Mouse (Mus musculus): ENCODE measurements at regions not wholly inside any gene's neighbourhood (a gene's known extent, or its start where the extent isn't known, plus 50 kb on each side); places are given as distances from the start of the nearest gene placed in this dataset.
A peak's percentile ranks its signal among the peaks of the same experiment; 100 is the strongest.
"Not testable (repeated sequence)": the region's sequence is repeated elsewhere in the genome, so short reads cannot be mapped to it uniquely, and the experiment has no call there.

GRCm38 (mm10) chr9:14059228-14059779 lies 215.6 kb upstream of the Sesn3 start:
- Histone ChIP-seq H3K9me3 (ENCODE audit: control insufficient read depth, low read length) (no peaks in the 10 kb centered on the region), H3K4me2 (ENCODE audit: low read length) (no peak overlapping the region), H3K4me1 (ENCODE audit: control insufficient read depth, insufficient read depth, low read depth, low read length) (peaks cover 10% of the 10 kb centered on the region), H3K27me3 (replicated peaks; ENCODE audit: control insufficient read depth, insufficient read depth, low read length) (no peaks in the 10 kb centered on the region), H3K4me3 (ENCODE audit: low read length) (no peak overlapping the region), H3K36me3 (ENCODE audit: control insufficient read depth, insufficient read depth, low read length) (no peaks in the 10 kb centered on the region), H3K9ac (ENCODE audit: low read depth, low read length) (no peak overlapping the region), H3K27ac (ENCODE audit: low read depth, low read length) (peak overlapping the region; percentile 31; the same call in 1 of the 2 replicates)
- WGBS: 41% methylated on average over 7 of the region's 7 CpGs
- no peak for ATAC-seq

GRCm38 (mm10) chr9:14060257-14060656 lies 214.6 kb upstream of the Sesn3 start:
- 96% methylated on average over 2 of the region's 2 CpGs for WGBS
- no peak overlapping the region for H3K27ac ChIP-seq (ENCODE audit: low read depth, low read length)
- H3K27me3 ChIP-seq (replicated peaks; ENCODE audit: control insufficient read depth, insufficient read depth, low read length): no peaks in the 10 kb centered on the region
- H3K4me2 ChIP-seq (ENCODE audit: low read length): no peak overlapping the region
- peaks cover 10% of the 10 kb centered on the region for H3K4me1 ChIP-seq (ENCODE audit: control insufficient read depth, insufficient read depth, low read depth, low read length)
- ATAC-seq: no peak
- peaks cover 3% of the 10 kb centered on the region; the same call in 1 of the 2 replicates for H3K9me3 ChIP-seq (ENCODE audit: control insufficient read depth, low read length)
- H3K36me3 ChIP-seq (ENCODE audit: control insufficient read depth, insufficient read depth, low read length): no peaks in the 10 kb centered on the region
- H3K4me3 ChIP-seq (ENCODE audit: low read length): no peak overlapping the region
- no peak overlapping the region for H3K9ac ChIP-seq (ENCODE audit: low read depth, low read length)

- Histone ChIP-seq H3K27ac (ENCODE audit: low read depth, low read length) (no peak overlapping the region), H3K27me3 (replicated peaks; ENCODE audit: control insufficient read depth, insufficient read depth, low read length) (no peaks in the 10 kb centered on the region), H3K4me1 (ENCODE audit: control insufficient read depth, insufficient read depth, low read depth, low read length) (peaks cover 10% of the 10 kb centered on the region), H3K4me3 (ENCODE audit: low read length) (no peak overlapping the region), H3K9me3 (ENCODE audit: control insufficient read depth, low read length) (peaks cover 8% of the 10 kb centered on the region), H3K9ac (ENCODE audit: low read depth, low read length) (no peak overlapping the region), H3K4me2 (ENCODE audit: low read length) (no peak overlapping the region), H3K36me3 (ENCODE audit: control insufficient read depth, insufficient read depth, low read length) (no peaks in the 10 kb centered on the region)
- ATAC-seq: no peak
- WGBS: 75% methylated on average over 5 of the region's 5 CpGs
Observed at GRCm38 (mm10) chr9:14061389-14061788, 213.5 kb upstream of the Sesn3 start.

- H3K4me3 ChIP-seq (ENCODE audit: low read length): no peak overlapping the region
- no peak overlapping the region for H3K27ac ChIP-seq (ENCODE audit: low read depth, low read length)
- H3K36me3 ChIP-seq (ENCODE audit: control insufficient read depth, insufficient read depth, low read length): no peaks in the 10 kb centered on the region
- H3K4me2 ChIP-seq (ENCODE audit: low read length): no peak overlapping the region
- no peaks in the 10 kb centered on the region for H3K27me3 ChIP-seq (replicated peaks; ENCODE audit: control insufficient read depth, insufficient read depth, low read length)
- no peak for ATAC-seq
- WGBS: 80% methylated on average over 9 of the region's 9 CpGs
- H3K9me3 ChIP-seq (ENCODE audit: control insufficient read depth, low read length): peaks cover 8% of the 10 kb centered on the region
- peaks cover 10% of the 10 kb centered on the region for H3K4me1 ChIP-seq (ENCODE audit: control insufficient read depth, insufficient read depth, low read depth, low read length)
- H3K9ac ChIP-seq (ENCODE audit: low read depth, low read length): no peak overlapping the region
Observed at GRCm38 (mm10) chr9:14061840-14062239, 213.0 kb upstream of the Sesn3 start.

GRCm38 (mm10) chr9:14062706-14063105 lies 212.2 kb upstream of the Sesn3 start:
- 97% methylated on average over 1 of the region's 1 CpGs for WGBS

GRCm38 (mm10) chr9:14066741-14067140 lies 208.1 kb upstream of the Sesn3 start:
- H3K9ac ChIP-seq (ENCODE audit: low read depth, low read length); H3K9me3 ChIP-seq (ENCODE audit: control insufficient read depth, low read length); H3K27ac ChIP-seq (ENCODE audit: low read depth, low read length); H3K4me2 ChIP-seq (ENCODE audit: low read length); ATAC-seq; H3K36me3 ChIP-seq (ENCODE audit: control insufficient read depth, insufficient read depth, low read length); H3K27me3 ChIP-seq (replicated peaks; ENCODE audit: control insufficient read depth, insufficient read depth, low read length); H3K4me3 ChIP-seq (ENCODE audit: low read length); H3K4me1 ChIP-seq (ENCODE audit: control insufficient read depth, insufficient read depth, low read depth, low read length): not testable (repeated sequence)
- WGBS: 95% methylated on average over 7 of the region's 7 CpGs

More at GRCm38 (mm10) chr9:14062706-14063105, 212.2 kb upstream of the Sesn3 start:
- no peak overlapping the region for H3K4me2 ChIP-seq (ENCODE audit: low read length)
- no peak overlapping the region for H3K27ac ChIP-seq (ENCODE audit: low read depth, low read length)
- no peaks in the 10 kb centered on the region for H3K36me3 ChIP-seq (ENCODE audit: control insufficient read depth, insufficient read depth, low read length)
- H3K9ac ChIP-seq (ENCODE audit: low read depth, low read length): no peak overlapping the region
- H3K27me3 ChIP-seq (replicated peaks; ENCODE audit: control insufficient read depth, insufficient read depth, low read length): no peaks in the 10 kb centered on the region
- peaks cover 10% of the 10 kb centered on the region for H3K4me1 ChIP-seq (ENCODE audit: control insufficient read depth, insufficient read depth, low read depth, low read length)
- no peak overlapping the region for H3K4me3 ChIP-seq (ENCODE audit: low read length)
- H3K9me3 ChIP-seq (ENCODE audit: control insufficient read depth, low read length): peaks cover 8% of the 10 kb centered on the region
- no peak for ATAC-seq

- Histone ChIP-seq H3K36me3 (ENCODE audit: control insufficient read depth, insufficient read depth, low read length) (no peaks in the 10 kb centered on the region), H3K4me1 (ENCODE audit: control insufficient read depth, insufficient read depth, low read depth, low read length) (no peaks in the 10 kb centered on the region), H3K27me3 (replicated peaks; ENCODE audit: control insufficient read depth, insufficient read depth, low read length) (no peaks in the 10 kb centered on the region), H3K4me3 (ENCODE audit: low read length) (no peak overlapping the region), H3K4me2 (ENCODE audit: low read length) (no peak overlapping the region), H3K27ac (ENCODE audit: low read depth, low read length) (no peak overlapping the region), H3K9ac (ENCODE audit: low read depth, low read length) (no peak overlapping the region), H3K9me3 (ENCODE audit: control insufficient read depth, low read length) (peaks cover 8% of the 10 kb centered on the region)
- 95% methylated on average over 6 of the region's 6 CpGs for whole genome bisulfite sequencing
- no peak for ATAC-seq
Observed at GRCm38 (mm10) chr9:14069076-14069475, 205.8 kb upstream of the Sesn3 start.

GRCm38 (mm10) chr9:14069770-14070169 lies 205.1 kb upstream of the Sesn3 start:
- H3K4me2 ChIP-seq (ENCODE audit: low read length): no peak overlapping the region
- H3K36me3 ChIP-seq (ENCODE audit: control insufficient read depth, insufficient read depth, low read length): no peaks in the 10 kb centered on the region
- 76% methylated on average over 3 of the region's 3 CpGs for WGBS
- H3K9ac ChIP-seq (ENCODE audit: low read depth, low read length): no peak overlapping the region
- H3K9me3 ChIP-seq (ENCODE audit: control insufficient read depth, low read length): peaks cover 8% of the 10 kb centered on the region
- H3K27me3 ChIP-seq (replicated peaks; ENCODE audit: control insufficient read depth, insufficient read depth, low read length): no peaks in the 10 kb centered on the region
- ATAC-seq: no peak
- H3K4me1 ChIP-seq (ENCODE audit: control insufficient read depth, insufficient read depth, low read depth, low read length): no peaks in the 10 kb centered on the region
- H3K4me3 ChIP-seq (ENCODE audit: low read length): no peak overlapping the region
- H3K27ac ChIP-seq (ENCODE audit: low read depth, low read length): no peak overlapping the region

GRCm38 (mm10) chr9:14071728-14072127 lies 203.1 kb upstream of the Sesn3 start:
- no peak for ATAC-seq
- H3K27ac ChIP-seq (ENCODE audit: low read depth, low read length): no peak overlapping the region

GRCm38 (mm10) chr9:14072950-14073349 lies 201.9 kb upstream of the Sesn3 start:
- Histone ChIP-seq H3K4me2 (ENCODE audit: low read length) (no peak overlapping the region), H3K9me3 (ENCODE audit: control insufficient read depth, low read length) (no peaks in the 10 kb centered on the region), H3K36me3 (ENCODE audit: control insufficient read depth, insufficient read depth, low read length) (no peaks in the 10 kb centered on the region), H3K4me3 (ENCODE audit: low read length) (no peak overlapping the region), H3K27me3 (replicated peaks; ENCODE audit: control insufficient read depth, insufficient read depth, low read length) (no peaks in the 10 kb centered on the region), H3K4me1 (ENCODE audit: control insufficient read depth, insufficient read depth, low read depth, low read length) (0 out of 2 replicates have a peak, but pooled peaks cover 4% of the 10 kb centered on the region), H3K9ac (ENCODE audit: low read depth, low read length) (no peak overlapping the region), H3K27ac (ENCODE audit: low read depth, low read length) (no peak overlapping the region)
- WGBS: 83% methylated on average over 1 of the region's 1 CpGs
- ATAC-seq: no peak

More at GRCm38 (mm10) chr9:14071728-14072127, 203.1 kb upstream of the Sesn3 start:
- no peaks in the 10 kb centered on the region for H3K27me3 ChIP-seq (replicated peaks; ENCODE audit: control insufficient read depth, insufficient read depth, low read length)
- 0 out of 2 replicates have a peak, but pooled peaks cover 4% of the 10 kb centered on the region for H3K4me1 ChIP-seq (ENCODE audit: control insufficient read depth, insufficient read depth, low read depth, low read length)
- no peaks in the 10 kb centered on the region for H3K36me3 ChIP-seq (ENCODE audit: control insufficient read depth, insufficient read depth, low read length)
- no peaks in the 10 kb centered on the region for H3K9me3 ChIP-seq (ENCODE audit: control insufficient read depth, low read length)
- H3K4me3 ChIP-seq (ENCODE audit: low read length): no peak overlapping the region
- H3K9ac ChIP-seq (ENCODE audit: low read depth, low read length): no peak overlapping the region
- H3K4me2 ChIP-seq (ENCODE audit: low read length): no peak overlapping the region
- WGBS: 79% methylated on average over 6 of the region's 6 CpGs

Measured in hindbrain, embryonic 16.5 days (tissue).